Mouse (Mus musculus): ENCODE data around the gene Ctnnd1. TPM values are rescaled to one million over a fixed set of nuclear protein-coding genes. Genes with fewer than 3 reads are reported as not detected.
A peak's percentile ranks its signal among the peaks of the same experiment; 100 is the strongest.

Ctnnd1 gene
- polyA plus RNA-seq (2014; fragmentation: Nextera tagmentation; extraction: Ambion mirVana), result 33.4 and 36.2 TPM in 2 replicates

DNA sequence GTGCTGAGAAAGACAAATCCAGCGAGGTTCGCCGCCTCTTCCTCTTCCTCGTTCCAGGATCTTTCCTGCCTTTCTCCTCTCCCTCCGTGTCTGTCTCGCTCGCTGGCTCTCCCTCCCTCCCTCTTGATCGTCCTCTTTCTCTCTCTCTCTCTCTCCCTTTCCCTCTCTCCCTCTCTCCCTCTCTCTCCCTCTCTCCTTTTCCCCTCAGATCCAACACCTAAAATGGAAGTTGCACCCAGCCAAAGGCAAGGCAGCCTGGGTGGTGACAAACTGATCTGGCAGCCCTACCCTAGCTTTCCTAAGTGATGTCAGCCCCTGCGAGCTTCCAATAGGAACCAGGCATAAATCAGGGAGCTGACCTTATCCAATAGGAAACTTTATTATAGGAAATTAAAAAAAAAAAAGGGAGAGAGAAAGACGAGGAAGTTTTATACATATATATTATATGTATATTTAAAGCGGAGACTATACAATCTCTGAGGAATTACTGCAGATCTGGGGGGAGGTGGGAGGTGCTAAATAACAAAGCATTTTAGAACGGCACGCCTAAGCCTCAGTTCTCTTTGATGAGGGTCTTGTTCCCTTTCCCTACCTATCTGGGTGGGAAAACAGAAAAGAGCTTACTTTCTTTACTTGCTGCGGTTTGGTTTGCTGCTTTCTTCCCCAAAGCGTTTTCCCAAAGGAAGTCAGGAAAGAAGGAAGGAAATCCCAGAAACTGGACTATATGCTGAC, at the start of gene Ctnnd1:
Ctnnd1 (minus strand) TSS at position 302 of the 732 bp plus-strand sequence.
- Histone ChIP-seq H3K9me3 (ENCODE audit: control insufficient read depth, low read length) (no peaks in the 10 kb centered on the region), H3K4me3 (ENCODE audit: low read depth, low read length) (peak within 1 kb of the TSS; percentile 65), H3K4me1 (replicated peaks; ENCODE audit: control insufficient read depth, insufficient read depth, low read length) (no peaks in the 10 kb centered on the region), H3K36me3 (ENCODE audit: control insufficient read depth, insufficient read depth, low read length) (no peaks in the 10 kb centered on the region), H3K9ac (ENCODE audit: low read length) (peak within 1 kb of the TSS; percentile 83), H3K27me3 (ENCODE audit: control insufficient read depth, insufficient read depth, low read length) (no peaks in the 10 kb centered on the region), H3K27ac (ENCODE audit: low read depth, low read length) (peak within 1 kb of the TSS; percentile 72), H3K4me2 (ENCODE audit: low read depth, low read length, severe bottlenecking) (peak within 1 kb of the TSS; percentile 73)
- WGBS, result under 1% methylated on average over 15 of the region's 15 CpGs
- ATAC-seq (replicated peaks; ENCODE audit: low FRiP score), result peak; percentile 97
- DNase-seq (ENCODE audit: low spot score), result peak; percentile 82

DNA sequence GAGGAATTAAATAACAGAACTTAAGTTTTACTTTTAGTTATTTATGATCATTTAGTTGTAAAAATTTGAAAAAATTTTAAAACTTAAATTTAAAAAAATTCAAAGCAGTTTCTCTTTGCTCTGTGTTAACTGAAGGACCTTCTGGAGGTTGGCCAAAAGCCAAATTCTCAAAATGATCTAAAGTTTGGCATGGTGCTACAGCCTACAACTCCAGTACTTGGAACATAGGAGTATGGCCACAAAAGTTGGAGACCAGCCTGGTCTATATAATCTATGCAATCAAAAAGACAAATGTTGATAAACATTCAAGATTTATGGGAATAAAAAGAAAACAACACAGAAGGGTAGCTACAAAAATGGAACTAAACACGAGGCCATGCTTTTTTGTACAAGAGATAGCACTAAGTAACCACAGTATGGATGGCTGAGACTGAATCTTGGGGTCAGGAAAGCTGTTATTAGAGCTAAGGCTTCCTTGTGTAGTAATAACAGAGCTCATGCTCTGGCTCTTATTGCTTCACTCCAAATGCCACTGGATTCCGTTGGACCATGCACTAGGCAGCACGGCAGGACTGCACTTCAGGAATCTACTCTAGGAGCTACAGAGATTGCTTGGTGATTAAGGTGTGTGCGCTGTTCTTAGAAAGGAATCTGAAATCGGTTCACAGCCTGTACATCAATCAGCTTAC, 44.6 kb upstream of the Ctnnd1 start:
- no peak overlapping the region for H3K9ac ChIP-seq (ENCODE audit: low read length)
- H3K4me3 ChIP-seq (ENCODE audit: low read depth, low read length), result no peak overlapping the region
- no peaks in the 10 kb centered on the region; the same call in 1 of the 2 replicates for H3K36me3 ChIP-seq (ENCODE audit: control insufficient read depth, insufficient read depth, low read length)
- no peak overlapping the region for H3K27ac ChIP-seq (ENCODE audit: low read depth, low read length)
- WGBS, result 94% methylated on average over 5 of the region's 5 CpGs
- no peaks in the 10 kb centered on the region for H3K4me1 ChIP-seq (replicated peaks; ENCODE audit: control insufficient read depth, insufficient read depth, low read length)
- no peak for ATAC-seq (replicated peaks; ENCODE audit: low FRiP score)
- H3K9me3 ChIP-seq (ENCODE audit: control insufficient read depth, low read length), result no peaks in the 10 kb centered on the region
- H3K4me2 ChIP-seq (ENCODE audit: low read depth, low read length, severe bottlenecking), result no peak overlapping the region
- no peaks in the 10 kb centered on the region for H3K27me3 ChIP-seq (ENCODE audit: control insufficient read depth, insufficient read depth, low read length)
- no peak for DNase-seq (ENCODE audit: low spot score)

DNA sequence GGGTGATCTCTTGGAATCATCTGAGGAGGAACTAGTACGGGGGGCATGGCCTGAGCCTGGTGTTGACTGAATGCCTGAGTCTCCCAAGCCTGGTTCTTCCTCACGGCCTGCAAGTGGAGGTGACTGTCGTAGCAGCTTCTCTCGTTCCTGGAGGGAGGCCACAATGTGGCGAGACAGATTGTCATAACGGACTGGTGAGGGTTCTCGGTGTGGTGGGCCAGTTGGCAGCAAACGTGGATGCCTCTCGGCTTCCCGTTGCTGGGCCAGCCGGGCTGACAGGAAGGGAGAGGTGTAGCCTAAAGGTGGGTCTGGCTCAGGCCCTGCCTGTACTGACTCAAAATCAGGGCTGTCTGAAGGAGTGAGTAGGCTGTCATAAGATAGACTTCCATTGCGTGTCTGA, 39.5 kb upstream of the Ctnnd1 start:
- WGBS, result 94% methylated on average over 12 of the region's 12 CpGs
- H3K27ac ChIP-seq (ENCODE audit: low read depth, low read length), result no peak overlapping the region
- DNase-seq (ENCODE audit: low spot score), result no peak

DNA sequence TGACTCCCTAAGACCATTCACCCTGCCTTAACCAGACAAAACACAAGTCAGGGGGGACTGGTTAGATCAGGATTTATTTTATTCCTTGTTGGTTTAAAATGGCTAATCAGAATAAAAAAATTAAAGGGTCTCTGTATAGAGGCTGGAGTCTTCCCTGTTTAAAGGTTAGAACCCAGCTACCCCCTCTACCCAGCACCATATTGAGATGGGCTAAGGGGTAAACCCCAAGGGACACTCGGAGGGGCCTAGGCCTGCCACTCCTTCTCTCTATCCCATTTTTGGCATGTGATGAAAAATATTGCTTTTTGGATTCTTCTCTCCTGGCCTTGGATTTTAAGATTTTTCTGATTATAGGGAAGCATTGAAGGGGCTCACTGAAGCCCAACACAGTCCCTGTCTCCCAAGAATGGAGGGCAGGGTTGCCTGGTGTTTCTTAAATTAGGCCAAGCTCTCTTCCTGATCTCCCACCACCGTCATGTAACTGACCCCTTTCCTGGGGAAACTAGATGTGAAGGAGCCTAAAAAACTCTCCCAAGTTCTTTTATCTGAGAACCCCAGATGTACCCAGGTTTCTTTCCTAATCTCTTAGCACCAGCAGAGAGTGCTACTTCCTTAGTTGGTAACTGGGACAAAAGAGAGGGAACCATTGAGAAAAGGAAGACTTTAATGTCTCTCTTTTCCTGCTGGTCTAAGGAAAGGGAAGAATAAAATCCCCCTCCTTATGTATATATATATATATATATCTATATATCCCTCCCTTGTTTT, 37.7 kb upstream of the Ctnnd1 start:
- ATAC-seq (replicated peaks; ENCODE audit: low FRiP score), result no peak
- H3K27ac ChIP-seq (ENCODE audit: low read depth, low read length), result no peak overlapping the region
- no peaks in the 10 kb centered on the region for H3K9me3 ChIP-seq (ENCODE audit: control insufficient read depth, low read length)
- H3K4me1 ChIP-seq (replicated peaks; ENCODE audit: control insufficient read depth, insufficient read depth, low read length), result no peaks in the 10 kb centered on the region
- H3K27me3 ChIP-seq (ENCODE audit: control insufficient read depth, insufficient read depth, low read length), result no peaks in the 10 kb centered on the region
- H3K4me2 ChIP-seq (ENCODE audit: low read depth, low read length, severe bottlenecking), result no peak overlapping the region
- DNase-seq (ENCODE audit: low spot score), result no peak
- 79% methylated on average over 2 of the region's 2 CpGs for WGBS
- no peak overlapping the region for H3K4me3 ChIP-seq (ENCODE audit: low read depth, low read length)
- no peak overlapping the region for H3K9ac ChIP-seq (ENCODE audit: low read length)
- H3K36me3 ChIP-seq (ENCODE audit: control insufficient read depth, insufficient read depth, low read length), result peaks cover 5% of the 10 kb centered on the region; the same call in 1 of the 2 replicates

More for the DNA sequence above, 39.5 kb upstream of the Ctnnd1 start:
- Histone ChIP-seq H3K4me2 (ENCODE audit: low read depth, low read length, severe bottlenecking) (no peak overlapping the region), H3K9me3 (ENCODE audit: control insufficient read depth, low read length) (no peaks in the 10 kb centered on the region), H3K27me3 (ENCODE audit: control insufficient read depth, insufficient read depth, low read length) (no peaks in the 10 kb centered on the region), H3K36me3 (ENCODE audit: control insufficient read depth, insufficient read depth, low read length) (peaks cover 5% of the 10 kb centered on the region; the same call in 1 of the 2 replicates), H3K4me3 (ENCODE audit: low read depth, low read length) (no peak overlapping the region), H3K9ac (ENCODE audit: low read length) (no peak overlapping the region), H3K4me1 (replicated peaks; ENCODE audit: control insufficient read depth, insufficient read depth, low read length) (no peaks in the 10 kb centered on the region)
- no peak for ATAC-seq (replicated peaks; ENCODE audit: low FRiP score)

DNA sequence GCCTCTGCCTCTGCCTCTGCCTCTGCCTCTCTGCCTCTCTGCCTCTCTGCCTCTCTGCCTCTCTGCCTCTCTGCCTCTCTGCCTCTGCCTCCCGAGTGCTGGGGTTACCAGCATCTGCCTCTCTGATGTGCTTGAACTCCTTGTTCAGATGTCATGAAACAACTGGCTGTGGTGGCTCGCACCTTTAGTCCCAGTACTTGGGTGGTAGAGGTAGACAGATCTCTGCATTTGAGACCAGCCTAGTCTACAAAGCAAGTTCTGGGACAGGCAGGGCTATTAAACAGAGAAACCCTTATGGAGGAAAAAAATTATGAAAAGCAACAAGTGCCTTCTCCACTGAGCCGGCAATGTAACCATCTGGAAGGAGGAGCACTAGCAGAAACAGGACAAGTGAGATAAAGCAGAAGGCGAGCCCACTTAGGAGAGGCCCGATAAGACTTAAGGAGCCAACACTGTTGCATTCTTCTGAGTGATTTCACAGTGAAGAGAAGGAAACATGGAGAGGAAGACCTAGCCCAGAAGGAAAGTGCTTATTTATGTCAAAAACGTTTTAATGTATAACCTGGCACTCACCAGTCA, 32.1 kb upstream of the Ctnnd1 start:
- peaks cover 2% of the 10 kb centered on the region; the same call in 1 of the 2 replicates for H3K4me1 ChIP-seq (replicated peaks; ENCODE audit: control insufficient read depth, insufficient read depth, low read length)
- DNase-seq (ENCODE audit: low spot score), result no peak
- no peaks in the 10 kb centered on the region; the same call in 1 of the 2 replicates for H3K36me3 ChIP-seq (ENCODE audit: control insufficient read depth, insufficient read depth, low read length)
- ATAC-seq (replicated peaks; ENCODE audit: low FRiP score), result no peak
- H3K27me3 ChIP-seq (ENCODE audit: control insufficient read depth, insufficient read depth, low read length), result no peaks in the 10 kb centered on the region
- H3K27ac ChIP-seq (ENCODE audit: low read depth, low read length), result no peak overlapping the region
- no peaks in the 10 kb centered on the region for H3K9me3 ChIP-seq (ENCODE audit: control insufficient read depth, low read length)
- H3K9ac ChIP-seq (ENCODE audit: low read length), result no peak overlapping the region
- 88% methylated on average over 6 of the region's 6 CpGs for WGBS
- no peak overlapping the region for H3K4me3 ChIP-seq (ENCODE audit: low read depth, low read length)
- H3K4me2 ChIP-seq (ENCODE audit: low read depth, low read length, severe bottlenecking), result no peak overlapping the region

DNA sequence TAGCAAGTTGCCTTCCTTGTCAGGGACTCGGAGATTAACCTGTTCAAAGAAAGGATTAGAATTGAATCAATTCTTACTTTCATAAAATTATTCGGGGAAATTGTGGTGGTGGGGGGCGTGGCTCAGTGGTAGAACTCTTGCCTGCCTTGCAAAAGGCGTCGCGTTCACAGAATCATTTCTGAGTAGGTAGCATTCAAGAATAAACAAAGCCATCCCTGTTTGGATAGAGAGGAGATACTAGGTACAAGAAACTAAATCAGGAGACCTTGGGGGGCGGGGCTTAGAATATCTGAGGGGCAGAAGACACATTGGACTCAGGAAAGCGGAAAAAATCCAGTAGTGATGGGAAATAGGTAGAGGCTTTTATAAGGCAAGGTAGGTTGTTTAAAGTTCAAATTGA, 28.5 kb upstream of the Ctnnd1 start, which contains the start of gene Tmx2:
Tmx2 (minus strand) TSS at position 125 of the 400 bp plus-strand sequence.
- Histone ChIP-seq H3K4me2 (ENCODE audit: low read depth, low read length, severe bottlenecking) (peak within 1 kb of the TSS; percentile 73), H3K9ac (ENCODE audit: low read length) (peak within 1 kb of the TSS; percentile 77), H3K4me1 (replicated peaks; ENCODE audit: control insufficient read depth, insufficient read depth, low read length) (peaks cover 2% of the 10 kb centered on the region; the same call in 1 of the 2 replicates), H3K9me3 (ENCODE audit: control insufficient read depth, low read length) (no peaks in the 10 kb centered on the region), H3K27me3 (ENCODE audit: control insufficient read depth, insufficient read depth, low read length) (no peaks in the 10 kb centered on the region), H3K27ac (ENCODE audit: low read depth, low read length) (0 out of 2 replicates have a peak within 1 kb of the TSS, but pooled peaks have one; percentile 51), H3K36me3 (ENCODE audit: control insufficient read depth, insufficient read depth, low read length) (peaks cover 8% of the 10 kb centered on the region; the same call in 1 of the 2 replicates), H3K4me3 (ENCODE audit: low read depth, low read length) (peak within 1 kb of the TSS; percentile 95)
- no peak for DNase-seq (ENCODE audit: low spot score)
- ATAC-seq (replicated peaks; ENCODE audit: low FRiP score), result no peak
- WGBS, result 21% methylated on average over 8 of the region's 8 CpGs

DNA sequence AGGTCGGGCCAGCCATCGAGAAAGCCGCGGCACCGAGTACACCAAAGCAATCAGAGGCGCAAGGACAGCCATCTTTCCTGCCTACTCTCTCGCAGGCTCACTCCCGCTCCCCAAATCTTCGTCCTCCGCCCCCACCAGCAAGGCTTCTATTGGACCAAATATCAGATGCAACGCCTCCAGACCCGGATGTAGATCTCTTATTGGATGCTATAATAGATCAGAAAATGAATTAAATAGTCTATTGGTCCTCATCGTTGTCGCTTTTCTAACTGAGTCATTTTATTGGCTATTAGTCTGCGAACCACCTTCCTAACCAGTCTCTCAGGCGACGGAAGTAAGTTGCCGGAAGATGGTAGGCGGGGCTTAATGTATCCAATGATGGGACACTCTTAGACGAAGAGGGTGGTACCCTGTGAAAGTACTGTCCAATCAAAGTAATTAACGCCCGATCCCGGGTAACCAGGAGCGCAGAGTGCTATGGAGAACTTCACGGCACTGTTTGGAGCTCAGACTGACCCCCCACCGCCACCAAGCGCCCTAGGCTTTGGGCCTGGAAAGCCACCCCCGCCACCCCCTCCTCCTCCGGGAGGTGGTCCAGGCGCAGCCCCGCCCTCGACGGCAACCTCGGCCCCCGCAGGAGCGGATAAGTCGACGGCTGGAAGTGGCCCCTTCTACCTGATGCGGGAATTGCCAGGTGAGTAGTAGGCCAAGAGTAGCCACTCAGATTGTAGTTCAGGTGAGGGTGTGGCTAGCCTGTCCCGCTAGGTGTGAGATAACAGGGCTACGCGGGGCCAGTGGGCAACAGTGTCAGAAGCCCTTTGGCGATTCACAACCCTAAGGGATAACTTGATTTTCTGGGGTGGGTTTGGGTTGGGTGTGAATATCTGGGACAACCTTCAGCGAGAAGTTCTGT, 27.7 kb upstream of the Ctnnd1 start, which contains the start of the genes Gm28635 and Med19:
Gm28635 (minus strand) TSS at position 74 of the 913 bp plus-strand sequence.
Med19 (plus strand) TSS at position 435 of the 913 bp plus-strand sequence.
- H3K36me3 ChIP-seq (ENCODE audit: control insufficient read depth, insufficient read depth, low read length), result peaks cover 8% of the 10 kb centered on the region; the same call in 1 of the 2 replicates
- under 1% methylated on average over 44 of the region's 44 CpGs for WGBS
- DNase-seq (ENCODE audit: low spot score) (peak; percentile 90), ATAC-seq (replicated peaks; ENCODE audit: low FRiP score) (peak; percentile 100)
- H3K4me2 ChIP-seq (ENCODE audit: low read depth, low read length, severe bottlenecking), result peak within 1 kb of the TSS; percentile 73
- peak within 1 kb of the TSS; percentile 77 for H3K9ac ChIP-seq (ENCODE audit: low read length)
- no peaks in the 10 kb centered on the region for H3K9me3 ChIP-seq (ENCODE audit: control insufficient read depth, low read length)
- no peaks in the 10 kb centered on the region for H3K27me3 ChIP-seq (ENCODE audit: control insufficient read depth, insufficient read depth, low read length)
- H3K4me1 ChIP-seq (replicated peaks; ENCODE audit: control insufficient read depth, insufficient read depth, low read length), result peaks cover 2% of the 10 kb centered on the region; the same call in 1 of the 2 replicates
- peak within 1 kb of the TSS; percentile 51; the same call in 1 of the 2 replicates for H3K27ac ChIP-seq (ENCODE audit: low read depth, low read length)
- peak within 1 kb of the TSS; percentile 95 for H3K4me3 ChIP-seq (ENCODE audit: low read depth, low read length)

Measured in forebrain, embryonic 11.5 days (tissue).